Mouse (Mus musculus): ENCODE results near the gene Asap3. TPM values are rescaled to one million over a fixed set of nuclear protein-coding genes. Genes with fewer than 3 reads are reported as not detected.

Asap3 gene
- total RNA-seq, 1 experiment, result 4.7 TPM

GRCm38 (mm10) chr4:136206943-136207342 lies 778 bp downstream of the Asap3 start:
- Histone ChIP-seq H3K9ac (ENCODE audit: insufficient read depth, low read depth, low read length, poor library complexity, severe bottlenecking) (peak overlapping the region; percentile 70), H3K9me3 (ENCODE audit: control insufficient read depth, insufficient read depth, low read depth, low read length) (no peaks in the 10 kb centered on the region), H3K4me1 (ENCODE audit: control insufficient read depth in 2 of 2, insufficient read depth in 2 of 2, low read length in 2 of 2, poor library complexity in 1 of 2) (peaks cover 2 to 4% of the 10 kb centered on the region in 2 experiments; a peak in 3 of 4 replicates), H3K4me3 (ENCODE audit: insufficient read depth in 1 of 2, low read depth in 1 of 2, low read length in 2 of 2, poor library complexity in 1 of 2, severe bottlenecking in 1 of 2) (peak overlapping the region; percentile 73 to 86), H3K36me3 (ENCODE audit: control insufficient read depth, insufficient read depth, low read length, poor library complexity, severe bottlenecking) (peaks cover 9% of the 10 kb centered on the region; the same call in 1 of the 2 replicates), H3K27ac (ENCODE audit: insufficient read depth, low read depth, low read length, poor library complexity, severe bottlenecking) (peak overlapping the region; percentile 41; the same call in 1 of the 2 replicates)
- in situ Hi-C loops (cut with MboI; ENCODE audit: low sequenced_read_pairs in 2 of 2, unreplicated experiment in 2 of 2), result no loop called here
- TF ChIP-seq ZNF384 (IDR thresholded peaks at IDR 0.05; ENCODE audit: low read depth, low read length), result no peak
- no peak for TF ChIP-seq ZC3H11A (IDR thresholded peaks at IDR 0.05; ENCODE audit: borderline replicate concordance, low read depth, low read length)
- TF ChIP-seq CHD2 (IDR thresholded peaks at IDR 0.05; ENCODE audit: low read depth, low read length), result no peak
- no peak for TF ChIP-seq MAFK (IDR thresholded peaks at IDR 0.05; ENCODE audit: insufficient read depth, low read depth, low read length)
- no peak for TF ChIP-seq HCFC1 (IDR thresholded peaks at IDR 0.05; ENCODE audit: borderline replicate concordance, insufficient read depth, low read length)
- DNase-seq (ENCODE audit: low read depth, low spot score), result no peak

- Histone ChIP-seq H3K9ac (ENCODE audit: insufficient read depth, low read depth, low read length, poor library complexity, severe bottlenecking) (no peak overlapping the region), H3K27ac (ENCODE audit: insufficient read depth, low read depth, low read length, poor library complexity, severe bottlenecking) (no peak overlapping the region), H3K36me3 (ENCODE audit: control insufficient read depth, insufficient read depth, low read length, poor library complexity, severe bottlenecking) (peaks cover 11% of the 10 kb centered on the region; the same call in 1 of the 2 replicates), H3K4me1 (ENCODE audit: control insufficient read depth in 2 of 2, insufficient read depth in 2 of 2, low read length in 2 of 2, poor library complexity in 1 of 2) (peaks cover 2 to 4% of the 10 kb centered on the region in 2 experiments; a peak in 3 of 4 replicates), H3K9me3 (ENCODE audit: control insufficient read depth, insufficient read depth, low read depth, low read length) (no peaks in the 10 kb centered on the region), H3K4me3 (ENCODE audit: insufficient read depth in 1 of 2, low read depth in 1 of 2, low read length in 2 of 2, poor library complexity in 1 of 2, severe bottlenecking in 1 of 2) (no peak overlapping the region)
- TF ChIP-seq ZC3H11A (IDR thresholded peaks at IDR 0.05; ENCODE audit: borderline replicate concordance, low read depth, low read length) (no peak), HCFC1 (IDR thresholded peaks at IDR 0.05; ENCODE audit: borderline replicate concordance, insufficient read depth, low read length) (no peak), ZNF384 (IDR thresholded peaks at IDR 0.05; ENCODE audit: low read depth, low read length) (no peak), MAFK (IDR thresholded peaks at IDR 0.05; ENCODE audit: insufficient read depth, low read depth, low read length) (no peak), CHD2 (IDR thresholded peaks at IDR 0.05; ENCODE audit: low read depth, low read length) (no peak)
- in situ Hi-C loops (cut with MboI; ENCODE audit: low sequenced_read_pairs in 2 of 2, unreplicated experiment in 2 of 2), result no loop called here
- DNase-seq (ENCODE audit: low read depth, low spot score), result no peak
These were observed 4.8 kb downstream of the Asap3 start for GRCm38 (mm10) chr4:136210931-136211330.

- in situ Hi-C loops (cut with MboI; ENCODE audit: low sequenced_read_pairs in 2 of 2, unreplicated experiment in 2 of 2), result no loop called here
- no peak for TF ChIP-seq ZNF384 (IDR thresholded peaks at IDR 0.05; ENCODE audit: low read depth, low read length)
- TF ChIP-seq HCFC1 (IDR thresholded peaks at IDR 0.05; ENCODE audit: borderline replicate concordance, insufficient read depth, low read length), result no peak
- no peak for TF ChIP-seq ZC3H11A (IDR thresholded peaks at IDR 0.05; ENCODE audit: borderline replicate concordance, low read depth, low read length)
- TF ChIP-seq CHD2 (IDR thresholded peaks at IDR 0.05; ENCODE audit: low read depth, low read length), result no peak
- no peak for TF ChIP-seq MAFK (IDR thresholded peaks at IDR 0.05; ENCODE audit: insufficient read depth, low read depth, low read length)
- Histone ChIP-seq H3K36me3 (ENCODE audit: control insufficient read depth, insufficient read depth, low read length, poor library complexity, severe bottlenecking) (peaks cover 11% of the 10 kb centered on the region; the same call in 1 of the 2 replicates), H3K27ac (ENCODE audit: insufficient read depth, low read depth, low read length, poor library complexity, severe bottlenecking) (no peak overlapping the region), H3K9ac (ENCODE audit: insufficient read depth, low read depth, low read length, poor library complexity, severe bottlenecking) (no peak overlapping the region), H3K4me3 (ENCODE audit: insufficient read depth in 1 of 2, low read depth in 1 of 2, low read length in 2 of 2, poor library complexity in 1 of 2, severe bottlenecking in 1 of 2) (no peak overlapping the region), H3K4me1 (ENCODE audit: control insufficient read depth in 2 of 2, insufficient read depth in 2 of 2, low read length in 2 of 2, poor library complexity in 1 of 2) (peaks cover 0 to 5% of the 10 kb centered on the region in 2 experiments; a peak in 2 of 4 replicates), H3K9me3 (ENCODE audit: control insufficient read depth, insufficient read depth, low read depth, low read length) (no peaks in the 10 kb centered on the region)
- DNase-seq (ENCODE audit: low read depth, low spot score), result no peak
These were observed 7.5 kb downstream of the Asap3 start for GRCm38 (mm10) chr4:136213629-136214028.

- no peak for DNase-seq (ENCODE audit: low read depth, low spot score)
- in situ Hi-C loops (cut with MboI; ENCODE audit: low sequenced_read_pairs in 2 of 2, unreplicated experiment in 2 of 2), result no loop called here
- Histone ChIP-seq H3K36me3 (ENCODE audit: control insufficient read depth, insufficient read depth, low read length, poor library complexity, severe bottlenecking) (peaks cover 9% of the 10 kb centered on the region; the same call in 1 of the 2 replicates), H3K9ac (ENCODE audit: insufficient read depth, low read depth, low read length, poor library complexity, severe bottlenecking) (no peak overlapping the region), H3K27ac (ENCODE audit: insufficient read depth, low read depth, low read length, poor library complexity, severe bottlenecking) (no peak overlapping the region), H3K4me1 (ENCODE audit: control insufficient read depth in 2 of 2, insufficient read depth in 2 of 2, low read length in 2 of 2, poor library complexity in 1 of 2) (peaks cover 0 to 11% of the 10 kb centered on the region in 2 experiments; a peak in 2 of 4 replicates), H3K9me3 (ENCODE audit: control insufficient read depth, insufficient read depth, low read depth, low read length) (no peaks in the 10 kb centered on the region), H3K4me3 (ENCODE audit: insufficient read depth in 1 of 2, low read depth in 1 of 2, low read length in 2 of 2, poor library complexity in 1 of 2, severe bottlenecking in 1 of 2) (no peak overlapping the region)
- no peak for TF ChIP-seq ZC3H11A (IDR thresholded peaks at IDR 0.05; ENCODE audit: borderline replicate concordance, low read depth, low read length)
- no peak for TF ChIP-seq HCFC1 (IDR thresholded peaks at IDR 0.05; ENCODE audit: borderline replicate concordance, insufficient read depth, low read length)
- TF ChIP-seq ZNF384 (IDR thresholded peaks at IDR 0.05; ENCODE audit: low read depth, low read length), result no peak
- TF ChIP-seq CHD2 (IDR thresholded peaks at IDR 0.05; ENCODE audit: low read depth, low read length), result no peak
- TF ChIP-seq MAFK (IDR thresholded peaks at IDR 0.05; ENCODE audit: insufficient read depth, low read depth, low read length), result no peak
These were observed 8.7 kb downstream of the Asap3 start for GRCm38 (mm10) chr4:136214828-136215227.
